ENCODE assay signal across 8 mouse cellular contexts in the genomic region with DNA sequence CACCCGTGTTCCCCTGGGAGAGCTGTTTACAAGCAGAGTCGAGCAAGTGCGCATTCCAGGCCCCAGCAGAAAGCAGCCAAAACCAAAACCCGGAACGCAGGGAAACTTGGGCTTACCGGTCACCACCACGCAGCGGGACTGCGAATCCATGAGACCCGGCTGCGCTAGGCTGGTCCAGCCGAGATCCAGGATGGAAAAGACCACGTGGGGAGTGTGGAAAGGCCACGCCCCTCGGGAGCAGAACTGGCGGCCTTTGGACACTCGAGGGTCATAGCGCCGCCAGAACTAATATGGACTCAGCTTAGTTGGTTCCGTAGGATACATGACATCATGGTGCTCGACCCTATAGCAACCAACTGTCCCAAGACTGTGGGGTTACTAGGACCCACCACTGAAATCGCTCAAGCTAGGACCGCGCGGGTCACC. TPM values are rescaled to one million over a fixed set of nuclear protein-coding genes. Genes with fewer than 3 reads are reported as not detected.
DNase-seq lines count a peak whose midpoint lies in the region; ATAC-seq and TF ChIP-seq lines count a peak whose summit lies in the region.

Gene Pgpep1l (minus strand): TSS at position 206 of the 426 bp plus-strand sequence.

- H3K9ac ChIP-seq in heart, adult 2 months (ENCODE audit: low read depth, low read length) = no peak within 1 kb of the TSS
- no peak within 1 kb of the TSS for H3K9ac ChIP-seq in liver, embryonic 15.5 days
- H3K9ac ChIP-seq in neural tube, embryonic 13.5 days = 0 out of 2 replicates have a peak within 1 kb of the TSS, but pooled peaks have one; percentile 38

- intact Hi-C loops in heart, adult 2 months (cut with DNase I) = loop anchor here (5.0 kb wide), 2 partner anchors 37 to 38 kb away; no protein-coding TSS in a partner anchor

- peak within 1 kb of the TSS; percentile 51 for H3K4me2 ChIP-seq in liver, embryonic 15.5 days
- peak within 1 kb of the TSS; percentile 58 for H3K4me2 ChIP-seq in neural tube, embryonic 13.5 days

- no peak for TF ChIP-seq POLR2A in heart, adult 2 months (IDR thresholded peaks at IDR 0.05; ENCODE audit: insufficient read depth, low read depth, low read length)

- no peaks in the 10 kb centered on the region for H3K79me2 ChIP-seq in heart, adult 2 months (replicated peaks; ENCODE audit: control insufficient read depth, insufficient read depth, low read length)

- H3K4me1 ChIP-seq in heart, adult 2 months (ENCODE audit: control insufficient read depth, insufficient read depth, low read length) = peaks cover 5% of the 10 kb centered on the region
- H3K4me1 ChIP-seq in liver, embryonic 15.5 days (replicated peaks) = peaks cover 4% of the 10 kb centered on the region; the same call in 1 of the 2 replicates
- H3K4me1 ChIP-seq in neural tube, embryonic 13.5 days (replicated peaks) = peaks cover 31% of the 10 kb centered on the region

- 0 out of 2 replicates have a peak, but pooled peaks have one; percentile 12 for TF ChIP-seq EP300 in heart, adult 2 months (IDR thresholded peaks at IDR 0.05; ENCODE audit: insufficient read depth, low read depth, low read length)

- peak within 1 kb of the TSS; percentile 52 for H3K4me3 ChIP-seq in heart, adult 2 months
- H3K4me3 ChIP-seq in liver, embryonic 15.5 days (replicated peaks) = peak within 1 kb of the TSS; percentile 27; the same call in 1 of the 2 replicates
- H3K4me3 ChIP-seq in neural tube, embryonic 13.5 days = peak within 1 kb of the TSS; percentile 28

- ATAC-seq in liver, embryonic 15.5 days (ENCODE audit: insufficient read depth) = no peak; the same call in 1 of the 2 replicates
- ATAC-seq in neural tube, embryonic 13.5 days (ENCODE audit: low read depth) = peak; percentile 28; the same call in 1 of the 2 replicates

- H3K36me3 ChIP-seq in heart, adult 2 months (ENCODE audit: control insufficient read depth, insufficient read depth, low read length) = no peaks in the 10 kb centered on the region
- no peaks in the 10 kb centered on the region for H3K36me3 ChIP-seq in liver, embryonic 15.5 days (replicated peaks)
- no peaks in the 10 kb centered on the region for H3K36me3 ChIP-seq in neural tube, embryonic 13.5 days

- H3K27me3 ChIP-seq in heart, adult 2 months (ENCODE audit: control insufficient read depth, insufficient read depth, low read length) = no peaks in the 10 kb centered on the region
- H3K27me3 ChIP-seq in liver, embryonic 15.5 days = peaks cover 33% of the 10 kb centered on the region
- peaks cover 23% of the 10 kb centered on the region for H3K27me3 ChIP-seq in neural tube, embryonic 13.5 days

- WGBS in heart, adult 2 months = 5% methylated on average over 25 of the region's 25 CpGs
- 17% methylated on average over 25 of the region's 25 CpGs for WGBS in liver, embryonic 15.5 days (ENCODE audit: insufficient replicate concordance)
- 10% methylated on average over 25 of the region's 25 CpGs for WGBS in neural tube, embryonic 13.5 days

- H3K27ac ChIP-seq in heart, adult 2 months = peak within 1 kb of the TSS; percentile 55
- H3K27ac ChIP-seq in liver, embryonic 15.5 days (replicated peaks) = no peak within 1 kb of the TSS
- no peak within 1 kb of the TSS for H3K27ac ChIP-seq in neural tube, embryonic 13.5 days (replicated peaks)

- no peak for TF ChIP-seq CTCF in heart, adult 2 months (IDR thresholded peaks at IDR 0.05)

- no peaks in the 10 kb centered on the region for H3K9me3 ChIP-seq in liver, embryonic 15.5 days (replicated peaks)
- H3K9me3 ChIP-seq in neural tube, embryonic 13.5 days = no peaks in the 10 kb centered on the region

- DNase-seq in ovary, adult 18-20 months (ENCODE audit: low spot score) = peak; percentile 4
- no peak for DNase-seq in ovary, postnatal 10 days (ENCODE audit: low spot score)
- DNase-seq in embryo, embryonic 11 days = peak; percentile 76
- DNase-seq in heart, adult 2 months = peak; percentile 62 to 71
- DNase-seq in kidney, adult 11 months = peak; percentile 80
- no peak for DNase-seq in adipocyte (ENCODE audit: low spot score)

RNA-seq across cellular contexts. Expression of gene Pgpep1l, which starts in this region (rescaled TPM):
- not detected for total RNA-seq in heart, adult 2 months (2021)
- polyA plus RNA-seq in heart, adult 2 months (2012; rRNA removed) = 0.12 TPM in 1 of 2 replicates, not detected in the other
- not detected in 2 replicates for polyA plus RNA-seq in liver, embryonic 15.5 days (2015; fragmentation: Nextera tagmentation; extraction: Ambion mirVana)
- polyA plus RNA-seq in neural tube, embryonic 13.5 days (2015; fragmentation: Nextera tagmentation; extraction: Ambion mirVana) = not detected in 2 replicates

Comparison
In these comparisons a context has a peak if more than half of its experiments do, and no peak if none do; other contexts are left out.
1. DNase-seq: peak in ovary, adult 18-20 months (single experiment), embryo, embryonic 11 days (single experiment) and kidney, adult 11 months (single experiment); none in ovary, postnatal 10 days (single experiment) and adipocyte (single experiment).
2. Peak in DNase-seq, H3K4me3 ChIP-seq and H3K27ac ChIP-seq in heart, adult 2 months; RNA of the gene not detected or under 1 TPM.
3. Peak in ATAC-seq, H3K4me3 ChIP-seq, H3K9ac ChIP-seq and H3K4me2 ChIP-seq in neural tube, embryonic 13.5 days; RNA of the gene not detected or under 1 TPM.
4. Peak in every context shown above with its lines, with median percentiles within 50 percentile points of each other: H3K4me3 ChIP-seq.